Mouse (Mus musculus) left cerebral cortex, adult 11 months (tissue): ENCODE measurements around the gene Defa20.
"Not testable (repeated sequence)": the region's sequence is repeated elsewhere in the genome, so short reads cannot be mapped to it uniquely, and the experiment has no call there.

ENCODE experiments used
- DNase-seq: peaks from one replicate; pipeline ENCODE4 v3.0.0; 2022; ENCODE audit warnings: low spot score

Defa20 gene

GRCm38 (mm10) chr8:21508958-21509357, at the start of gene Defa20:
Gene Defa20 (plus strand): TSS chr8:21509258.
- not testable (repeated sequence) for DNase-seq

GRCm38 (mm10) chr8:21528732-21529131, 19.7 kb downstream of the Defa20 start, which contains the start of gene Defa32:
Gene Defa32 (plus strand): TSS chr8:21529032.
- not testable (repeated sequence) for DNase-seq
